Mouse (Mus musculus) forebrain, embryonic 16.5 days (tissue): Measurements from ENCODE around the gene Gnaq. TPM values are rescaled to one million over a fixed set of nuclear protein-coding genes. Genes with fewer than 3 reads are reported as not detected.
"Not testable (repeated sequence)": the region's sequence is repeated elsewhere in the genome, so short reads cannot be mapped to it uniquely, and the experiment has no call there.

Experiments used
- ATAC-seq: fragments of 200-750 bp; cut with Nextera tagmentation; 2 replicates; pipeline ENCODE4 v1.8.0; 2017; ENCODE audit warnings: mild to moderate bottlenecking, moderate library complexity
- H3K27ac ChIP-seq: fragments of 300-500 bp; sonication (generic); 2 replicates; pipeline ENCODE4 v1.5.1; 2014; ENCODE audit warnings: low read length, control low read depth
- H3K27me3 ChIP-seq: fragments of 300-500 bp; sonication (generic); replicated peaks from 2 replicates; pipeline ENCODE4 v1.6.1; 2014; ENCODE audit warnings: low read length; ENCODE audit not compliant: control insufficient read depth, insufficient read depth
- H3K36me3 ChIP-seq: fragments of 300-500 bp; sonication (generic); 2 replicates; pipeline ENCODE4 v1.6.1; 2014; ENCODE audit not compliant: control insufficient read depth, insufficient read depth
- H3K4me1 ChIP-seq: fragments of 300-500 bp; sonication (generic); replicated peaks from 2 replicates; pipeline ENCODE4 v1.6.1; 2014; ENCODE audit warnings: low read length; ENCODE audit not compliant: control insufficient read depth, insufficient read depth
- H3K4me2 ChIP-seq: fragments of 300-500 bp; sonication (generic); 2 replicates; pipeline ENCODE4 v1.6.1; 2014; ENCODE audit warnings: mild to moderate bottlenecking, low read length, control low read depth
- H3K4me3 ChIP-seq: fragments of 300-500 bp; sonication (generic); replicated peaks from 2 replicates; pipeline ENCODE4 v1.5.1; 2014; ENCODE audit warnings: mild to moderate bottlenecking, low read length, control low read depth
- H3K9ac ChIP-seq: fragments of 300-500 bp; sonication (generic); replicated peaks from 2 replicates; pipeline ENCODE4 v1.6.1; 2014; ENCODE audit warnings: low read depth, low read length, control low read depth
- H3K9me3 ChIP-seq: fragments of 300-500 bp; sonication (generic); 2 replicates; pipeline ENCODE4 v1.6.1; 2016; ENCODE audit warnings: low read length; ENCODE audit not compliant: control insufficient read depth
- WGBS: fragments of 180-500 bp; shearing (Covaris S2); extraction: QIAGEN DNeasy Blood & Tissue Kit; methylation state at CpG from one replicate; pipeline ENCODE4 v1.1.7; 2014; 5-methylcytosine and 5-hydroxymethylcytosine counted together
- polyA plus RNA-seq: library from polyadenylated mRNA; unstranded; fragments of >200 nt; fragmentation: Nextera tagmentation; extraction: Ambion mirVana; gene quantifications from 2 replicates; pipeline ENCODE4 v1.2.1, GENCODE M21; 2015

Gnaq gene
- polyA plus RNA-seq, 1 experiment from 2014 or later = 122 TPM

GRCm38 (mm10) chr19:16160759-16161158, 28.1 kb downstream of the Gnaq start:
- H3K36me3 ChIP-seq = no peaks in the 10 kb centered on the region
- no peak overlapping the region for H3K4me2 ChIP-seq
- 74% methylated on average over 2 of the region's 2 CpGs for WGBS
- no peaks in the 10 kb centered on the region for H3K9me3 ChIP-seq
- H3K27me3 ChIP-seq = no peaks in the 10 kb centered on the region
- ATAC-seq = peak; percentile 46
- H3K4me3 ChIP-seq = no peak overlapping the region
- no peak overlapping the region for H3K9ac ChIP-seq
- H3K27ac ChIP-seq = no peak overlapping the region
- H3K4me1 ChIP-seq = peaks cover 6% of the 10 kb centered on the region

DNA sequence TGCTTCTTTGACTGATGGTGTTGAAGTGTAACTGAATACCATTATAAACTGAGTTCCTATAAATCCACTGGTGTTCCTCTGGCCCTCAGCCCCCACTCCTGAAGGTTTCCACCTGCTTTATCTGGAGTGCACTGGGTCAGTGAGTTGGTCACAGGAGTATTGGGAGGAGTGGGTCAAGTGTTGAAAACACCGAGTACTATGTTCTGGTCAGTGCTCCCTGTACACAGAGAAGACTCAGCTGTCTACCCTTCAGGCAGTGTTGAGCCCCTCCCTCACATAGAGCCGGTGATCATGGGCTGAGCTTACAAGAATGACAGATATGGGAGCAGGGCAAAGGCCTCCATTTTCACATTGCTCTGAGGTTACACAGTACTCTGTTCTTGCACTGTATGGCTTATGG, 28.6 kb downstream of the Gnaq start:
- Histone ChIP-seq H3K4me2 (no peak overlapping the region), H3K4me3 (no peak overlapping the region), H3K36me3 (no peaks in the 10 kb centered on the region), H3K4me1 (peaks cover 6% of the 10 kb centered on the region), H3K9me3 (no peaks in the 10 kb centered on the region), H3K27ac (no peak overlapping the region), H3K27me3 (no peaks in the 10 kb centered on the region), H3K9ac (no peak overlapping the region)
- WGBS = 84% methylated on average over 2 of the region's 2 CpGs
- ATAC-seq = peak; percentile 32

DNA sequence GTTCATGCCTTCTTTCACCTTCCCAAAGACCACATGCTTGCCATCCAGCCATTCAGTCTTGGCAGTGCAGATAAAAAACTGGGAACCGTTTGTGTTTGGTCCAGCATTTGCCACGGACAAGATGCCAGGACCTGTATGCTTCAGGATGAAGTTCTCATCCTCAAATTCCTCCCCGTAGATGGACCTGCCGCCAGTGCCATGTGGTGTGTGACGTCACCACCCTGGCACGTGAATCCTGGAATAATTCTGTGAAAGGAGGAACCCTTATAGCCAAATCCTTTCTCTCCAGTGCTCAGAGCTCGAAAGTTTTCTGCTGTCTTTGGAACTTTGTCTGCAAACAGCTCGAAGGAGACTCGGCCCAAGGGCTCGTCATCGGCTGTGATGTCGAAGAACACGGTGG, 31.8 kb downstream of the Gnaq start:
- ATAC-seq, H3K27me3 ChIP-seq, H3K4me3 ChIP-seq, H3K4me2 ChIP-seq, H3K36me3 ChIP-seq, H3K9me3 ChIP-seq, H3K9ac ChIP-seq, H3K27ac ChIP-seq: not testable (repeated sequence)
- peaks cover 26% of the 10 kb centered on the region for H3K4me1 ChIP-seq
- 94% methylated on average over 13 of the region's 13 CpGs for WGBS

- 0 out of 2 replicates have a peak, but pooled peaks have one; percentile 16 for ATAC-seq
- Histone ChIP-seq H3K9me3 (no peaks in the 10 kb centered on the region), H3K4me1 (peaks cover 22% of the 10 kb centered on the region), H3K36me3 (no peaks in the 10 kb centered on the region), H3K27me3 (no peaks in the 10 kb centered on the region), H3K4me3 (no peak overlapping the region), H3K4me2 (no peak overlapping the region), H3K27ac (no peak overlapping the region), H3K9ac (no peak overlapping the region)
- WGBS = 32% methylated on average over 4 of the region's 4 CpGs
Measured at GRCm38 (mm10) chr19:16167185-16167584, 34.6 kb downstream of the Gnaq start.

- H3K4me2 ChIP-seq = no peak overlapping the region
- H3K9me3 ChIP-seq = no peaks in the 10 kb centered on the region
- H3K27ac ChIP-seq = peak overlapping the region; percentile 37; the same call in 1 of the 2 replicates
- WGBS = 30% methylated on average over 4 of the region's 4 CpGs
- peaks cover 22% of the 10 kb centered on the region for H3K4me1 ChIP-seq
- no peaks in the 10 kb centered on the region for H3K36me3 ChIP-seq
- H3K4me3 ChIP-seq = no peak overlapping the region
- ATAC-seq = peak; percentile 43
- no peaks in the 10 kb centered on the region for H3K27me3 ChIP-seq
- no peak overlapping the region for H3K9ac ChIP-seq
Measured at GRCm38 (mm10) chr19:16168192-16168591, 35.6 kb downstream of the Gnaq start.

DNA sequence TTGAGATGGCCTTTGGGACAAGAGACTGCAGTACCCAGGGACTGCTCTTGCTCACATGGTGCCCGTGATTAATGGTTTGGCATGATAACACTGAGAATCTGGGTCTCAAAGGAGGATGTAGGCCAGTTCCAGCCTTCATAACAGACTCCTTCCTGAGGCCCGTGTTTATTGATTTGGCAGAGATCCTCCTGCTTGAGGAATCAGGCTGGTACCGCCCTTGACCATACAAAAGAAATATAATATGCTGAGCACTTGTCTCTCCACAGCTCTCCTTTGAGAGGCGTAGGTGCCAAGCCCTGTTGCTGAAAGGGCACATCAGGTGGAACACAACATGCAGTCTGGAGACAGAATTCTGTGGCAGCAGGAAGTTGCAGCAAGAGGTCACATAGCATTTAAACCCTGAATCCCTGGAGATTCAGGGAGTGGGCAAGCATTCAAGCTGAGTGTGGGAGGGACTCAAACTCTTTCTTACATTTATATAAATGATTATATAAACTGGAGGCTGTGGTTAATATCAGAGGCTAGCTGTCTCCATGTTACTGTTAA, 36.1 kb downstream of the Gnaq start:
- WGBS = 35% methylated on average over 4 of the region's 4 CpGs
- no peaks in the 10 kb centered on the region for H3K27me3 ChIP-seq
- no peak overlapping the region for H3K9ac ChIP-seq
- H3K4me2 ChIP-seq = no peak overlapping the region
- H3K27ac ChIP-seq = peak overlapping the region; percentile 47; the same call in 1 of the 2 replicates
- no peak overlapping the region for H3K4me3 ChIP-seq
- H3K4me1 ChIP-seq = peaks cover 25% of the 10 kb centered on the region
- ATAC-seq = peak; percentile 45; the same call in 1 of the 2 replicates
- no peaks in the 10 kb centered on the region for H3K36me3 ChIP-seq
- H3K9me3 ChIP-seq = no peaks in the 10 kb centered on the region

DNA sequence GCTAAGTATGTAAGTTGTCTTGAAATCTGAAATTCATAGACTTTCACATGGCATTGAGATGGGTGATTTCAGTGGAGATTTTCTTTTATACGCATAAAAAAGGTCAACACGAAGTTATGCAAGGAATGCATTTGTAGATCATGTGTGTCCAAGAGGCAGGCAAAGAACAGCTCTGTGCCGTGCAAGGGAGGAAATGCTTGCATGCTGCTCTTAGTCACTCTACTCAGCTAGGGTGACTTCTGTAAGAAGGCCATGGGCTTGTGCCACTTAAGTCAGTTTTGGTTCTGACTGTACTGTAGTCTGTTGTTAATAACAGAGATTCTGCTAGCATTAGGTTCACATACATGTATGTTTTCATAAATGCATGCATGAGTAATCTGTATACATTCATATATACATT, 38.1 kb downstream of the Gnaq start:
- Histone ChIP-seq H3K27ac (no peak overlapping the region), H3K9ac (no peak overlapping the region), H3K4me2 (no peak overlapping the region), H3K4me3 (no peak overlapping the region), H3K27me3 (no peaks in the 10 kb centered on the region), H3K9me3 (no peaks in the 10 kb centered on the region), H3K4me1 (peaks cover 27% of the 10 kb centered on the region), H3K36me3 (no peaks in the 10 kb centered on the region)
- WGBS = 87% methylated on average over 3 of the region's 3 CpGs
- ATAC-seq = no peak

GRCm38 (mm10) chr19:16173721-16174120, 41.1 kb downstream of the Gnaq start:
- no peaks in the 10 kb centered on the region for H3K36me3 ChIP-seq
- H3K9me3 ChIP-seq = no peaks in the 10 kb centered on the region
- 50% methylated on average over 9 of the region's 9 CpGs for WGBS
- no peak overlapping the region for H3K4me3 ChIP-seq
- H3K4me2 ChIP-seq = no peak overlapping the region
- no peak overlapping the region for H3K9ac ChIP-seq
- no peak overlapping the region for H3K27ac ChIP-seq
- ATAC-seq = no peak
- no peaks in the 10 kb centered on the region for H3K27me3 ChIP-seq
- peaks cover 15% of the 10 kb centered on the region for H3K4me1 ChIP-seq

DNA sequence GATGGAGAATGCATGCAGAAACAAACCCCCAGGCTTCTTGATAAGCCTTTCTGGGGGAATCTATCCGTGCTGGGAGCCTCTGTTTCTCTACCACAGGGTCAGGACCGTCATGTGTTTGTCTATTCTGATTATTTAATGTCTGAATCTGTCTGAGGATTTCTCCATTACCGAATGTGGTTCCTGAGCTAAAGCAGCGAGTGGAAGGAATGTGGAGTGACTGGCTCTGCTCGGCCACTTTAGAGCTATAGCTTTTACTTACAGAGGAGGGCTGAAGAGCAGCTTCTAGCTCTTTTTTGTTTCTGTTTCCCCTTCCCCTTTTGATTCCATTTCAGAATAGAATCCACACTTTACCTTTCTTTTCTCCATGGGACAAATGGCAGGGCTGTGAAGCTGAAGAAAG, 43.8 kb downstream of the Gnaq start:
- H3K4me3 ChIP-seq = no peak overlapping the region
- H3K4me1 ChIP-seq = peaks cover 17% of the 10 kb centered on the region; the same call in 1 of the 2 replicates
- H3K36me3 ChIP-seq = no peaks in the 10 kb centered on the region
- H3K4me2 ChIP-seq = no peak overlapping the region
- H3K27me3 ChIP-seq = no peaks in the 10 kb centered on the region
- no peak overlapping the region for H3K27ac ChIP-seq
- no peak overlapping the region for H3K9ac ChIP-seq
- ATAC-seq = no peak
- 67% methylated on average over 5 of the region's 5 CpGs for WGBS
- no peaks in the 10 kb centered on the region for H3K9me3 ChIP-seq
